Mouse (Mus musculus): Measurements from ENCODE around the gene Naxd. TPM values are rescaled to one million over a fixed set of nuclear protein-coding genes. Genes with fewer than 3 reads are reported as not detected.
A peak's percentile ranks its signal among the peaks of the same experiment; 100 is the strongest.
"Not testable (repeated sequence)": the region's sequence is repeated elsewhere in the genome, so short reads cannot be mapped to it uniquely, and the experiment has no call there.

The Naxd gene
- polyA plus RNA-seq, 3 experiments from 2014 or later, result 49.1 to 66.5 (median 55.2) TPM

- ATAC-seq, result no peak
Observed at GRCm38 (mm10) chr8:11516292-11516691, 19.0 kb downstream of the Naxd start.

- ATAC-seq, result no peak
Observed at GRCm38 (mm10) chr8:11517366-11518055, 20.2 kb downstream of the Naxd start.

GRCm38 (mm10) chr8:11518056-11518396, 20.7 kb downstream of the Naxd start:
- ATAC-seq, result no peak

GRCm38 (mm10) chr8:11518676-11519075, 21.4 kb downstream of the Naxd start:
- ATAC-seq, result no peak

- no peak for ATAC-seq
Observed at GRCm38 (mm10) chr8:11523331-11523730, 26.0 kb downstream of the Naxd start.

- ATAC-seq, result no peak
Observed at GRCm38 (mm10) chr8:11530155-11530770, 33.0 kb downstream of the Naxd start.

GRCm38 (mm10) chr8:11530849-11531248, 33.5 kb downstream of the Naxd start:
- no peak for ATAC-seq

- no peak for ATAC-seq
Observed at GRCm38 (mm10) chr8:11534494-11534893, 37.2 kb downstream of the Naxd start.

GRCm38 (mm10) chr8:11539049-11539448, 41.7 kb downstream of the Naxd start:
- no peak for ATAC-seq

GRCm38 (mm10) chr8:11540182-11540581, 42.9 kb downstream of the Naxd start:
- ATAC-seq, result no peak

- ATAC-seq, result no peak
Observed at GRCm38 (mm10) chr8:11542031-11542430, 44.7 kb downstream of the Naxd start.

GRCm38 (mm10) chr8:11542866-11543265, 45.6 kb downstream of the Naxd start:
- no peak for ATAC-seq

- peak; percentile 41 for ATAC-seq
Observed at GRCm38 (mm10) chr8:11544386-11544785, 47.1 kb downstream of the Naxd start.

- ATAC-seq, result no peak
Observed at GRCm38 (mm10) chr8:11547063-11547462, 49.8 kb downstream of the Naxd start.

GRCm38 (mm10) chr8:11549706-11550105, 52.4 kb downstream of the Naxd start:
- ATAC-seq, result peak; percentile 19

- ATAC-seq, result peak; percentile 74
Observed at GRCm38 (mm10) chr8:11550281-11550948, 53.1 kb downstream of the Naxd start, which contains the start of gene Cars2. Gene Cars2, minus strand, starts transcription at chr8:11550783.

GRCm38 (mm10) chr8:11551497-11551896, 54.2 kb downstream of the Naxd start:
- not testable (repeated sequence) for ATAC-seq

- no peak for ATAC-seq
Observed at GRCm38 (mm10) chr8:11552390-11552789, 55.1 kb downstream of the Naxd start.

GRCm38 (mm10) chr8:11554799-11555719, 57.8 kb downstream of the Naxd start, which contains the start of gene Ing1:
Gene Ing1, plus strand, starts transcription at chr8:11555571.
- ATAC-seq, result peak; percentile 49

- peak; percentile 63 for ATAC-seq
Observed at GRCm38 (mm10) chr8:11555720-11556591, 58.6 kb downstream of the Naxd start.

GRCm38 (mm10) chr8:11556691-11557423, 59.6 kb downstream of the Naxd start:
- ATAC-seq, result no peak

Data from inflammation-experienced regulatory T-cells, adult 6 months (primary cell).